Mouse (Mus musculus): Measurements from ENCODE around the gene Nhlrc1. TPM values are rescaled to one million over a fixed set of nuclear protein-coding genes. Genes with fewer than 3 reads are reported as not detected.

Nhlrc1 gene
- polyA plus RNA-seq, 1 experiment = not detected

GRCm38 (mm10) chr13:46990376-46991011 lies 24.2 kb downstream of the Nhlrc1 start:
- no peaks in the 10 kb centered on the region for H3K4me1 ChIP-seq (ENCODE audit: control insufficient read depth, insufficient read depth, low read length)
- H3K4me3 ChIP-seq (ENCODE audit: insufficient read depth, low read depth, low read length) = no peak overlapping the region
- TF ChIP-seq POLR2A (IDR thresholded peaks at IDR 0.05; ENCODE audit: insufficient read depth, low read depth, low read length) = no peak
- TF ChIP-seq CTCF (IDR thresholded peaks at IDR 0.05; ENCODE audit: insufficient read depth, low read depth, low read length) = no peak
- no peak overlapping the region for H3K27ac ChIP-seq (ENCODE audit: insufficient read depth, low read depth, low read length)
- 40% methylated on average over 4 of the region's 4 CpGs for WGBS

GRCm38 (mm10) chr13:46987941-46988340 lies 26.7 kb downstream of the Nhlrc1 start:
- no peak overlapping the region for H3K27ac ChIP-seq (ENCODE audit: insufficient read depth, low read depth, low read length)
- TF ChIP-seq POLR2A (IDR thresholded peaks at IDR 0.05; ENCODE audit: insufficient read depth, low read depth, low read length) (no peak), CTCF (IDR thresholded peaks at IDR 0.05; ENCODE audit: insufficient read depth, low read depth, low read length) (no peak)
- WGBS = 82% methylated on average over 8 of the region's 8 CpGs
- H3K4me1 ChIP-seq (ENCODE audit: control insufficient read depth, insufficient read depth, low read length) = no peaks in the 10 kb centered on the region
- no peak overlapping the region for H3K4me3 ChIP-seq (ENCODE audit: insufficient read depth, low read depth, low read length)

DNA sequence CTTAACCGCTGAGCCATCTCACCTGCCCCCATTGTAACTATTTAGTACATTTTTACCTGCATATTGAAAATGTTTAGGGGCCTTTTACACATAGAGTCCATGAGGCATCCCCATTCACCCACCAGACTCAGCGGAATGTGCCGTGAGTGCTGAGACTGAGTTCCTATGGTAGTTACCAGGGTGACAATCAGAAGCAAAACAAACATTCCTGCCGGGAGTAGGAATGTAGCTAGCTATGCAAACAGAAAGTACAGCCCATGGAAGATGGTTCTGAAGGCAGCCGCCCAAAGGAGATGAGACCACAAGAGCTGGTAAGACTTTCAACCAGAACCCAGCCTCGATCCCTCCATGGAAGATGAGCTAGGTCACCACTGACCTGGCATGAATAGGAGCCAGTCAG lies 28.4 kb downstream of the Nhlrc1 start:
- no peak overlapping the region for H3K27ac ChIP-seq (ENCODE audit: insufficient read depth, low read depth, low read length)
- H3K4me3 ChIP-seq (ENCODE audit: insufficient read depth, low read depth, low read length) = no peak overlapping the region
- WGBS = 79% methylated on average over 6 of the region's 6 CpGs
- TF ChIP-seq POLR2A (IDR thresholded peaks at IDR 0.05; ENCODE audit: insufficient read depth, low read depth, low read length) = no peak
- TF ChIP-seq CTCF (IDR thresholded peaks at IDR 0.05; ENCODE audit: insufficient read depth, low read depth, low read length) = no peak
- H3K4me1 ChIP-seq (ENCODE audit: control insufficient read depth, insufficient read depth, low read length) = no peaks in the 10 kb centered on the region

- H3K27ac ChIP-seq (ENCODE audit: insufficient read depth, low read depth, low read length) = no peak overlapping the region
- H3K4me1 ChIP-seq (ENCODE audit: control insufficient read depth, insufficient read depth, low read length) = no peaks in the 10 kb centered on the region
- no peak for TF ChIP-seq CTCF (IDR thresholded peaks at IDR 0.05; ENCODE audit: insufficient read depth, low read depth, low read length)
- TF ChIP-seq POLR2A (IDR thresholded peaks at IDR 0.05; ENCODE audit: insufficient read depth, low read depth, low read length) = no peak
- whole genome bisulfite sequencing = 97% methylated on average over 2 of the region's 2 CpGs
- H3K4me3 ChIP-seq (ENCODE audit: insufficient read depth, low read depth, low read length) = no peak overlapping the region
Measured at GRCm38 (mm10) chr13:46983878-46984277, 30.8 kb downstream of the Nhlrc1 start.

GRCm38 (mm10) chr13:46979836-46980490 lies 34.7 kb downstream of the Nhlrc1 start:
- Histone ChIP-seq H3K4me3 (ENCODE audit: insufficient read depth, low read depth, low read length) (no peak overlapping the region), H3K4me1 (ENCODE audit: control insufficient read depth, insufficient read depth, low read length) (no peaks in the 10 kb centered on the region), H3K27ac (ENCODE audit: insufficient read depth, low read depth, low read length) (no peak overlapping the region)
- 74% methylated on average over 13 of the region's 13 CpGs for WGBS
- no peak for TF ChIP-seq CTCF (IDR thresholded peaks at IDR 0.05; ENCODE audit: insufficient read depth, low read depth, low read length)
- no peak for TF ChIP-seq POLR2A (IDR thresholded peaks at IDR 0.05; ENCODE audit: insufficient read depth, low read depth, low read length)

DNA sequence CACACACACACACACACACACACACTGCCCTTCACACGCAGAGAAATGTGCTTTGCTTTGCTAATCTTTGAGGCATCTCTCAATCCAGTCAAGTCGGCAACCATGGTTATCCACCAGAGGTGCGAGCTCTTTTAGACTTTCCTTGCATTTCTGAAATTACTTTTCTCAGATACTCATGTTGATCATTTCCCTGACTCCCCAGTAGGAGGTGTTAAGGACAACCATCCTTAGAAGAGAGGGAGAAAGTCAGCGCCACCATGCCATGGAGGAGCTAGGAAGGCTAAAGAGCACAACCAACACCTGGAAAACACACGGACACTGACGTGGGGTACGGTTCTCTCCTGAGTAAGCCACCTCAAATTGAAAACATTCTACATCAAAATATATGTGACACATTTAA lies 38.1 kb downstream of the Nhlrc1 start:
- Histone ChIP-seq H3K27ac (ENCODE audit: insufficient read depth, low read depth, low read length) (no peak overlapping the region), H3K4me1 (ENCODE audit: control insufficient read depth, insufficient read depth, low read length) (no peaks in the 10 kb centered on the region), H3K4me3 (ENCODE audit: insufficient read depth, low read depth, low read length) (no peak overlapping the region)
- no peak for TF ChIP-seq POLR2A (IDR thresholded peaks at IDR 0.05; ENCODE audit: insufficient read depth, low read depth, low read length)
- no peak for TF ChIP-seq CTCF (IDR thresholded peaks at IDR 0.05; ENCODE audit: insufficient read depth, low read depth, low read length)
- WGBS = 96% methylated on average over 7 of the region's 7 CpGs

DNA sequence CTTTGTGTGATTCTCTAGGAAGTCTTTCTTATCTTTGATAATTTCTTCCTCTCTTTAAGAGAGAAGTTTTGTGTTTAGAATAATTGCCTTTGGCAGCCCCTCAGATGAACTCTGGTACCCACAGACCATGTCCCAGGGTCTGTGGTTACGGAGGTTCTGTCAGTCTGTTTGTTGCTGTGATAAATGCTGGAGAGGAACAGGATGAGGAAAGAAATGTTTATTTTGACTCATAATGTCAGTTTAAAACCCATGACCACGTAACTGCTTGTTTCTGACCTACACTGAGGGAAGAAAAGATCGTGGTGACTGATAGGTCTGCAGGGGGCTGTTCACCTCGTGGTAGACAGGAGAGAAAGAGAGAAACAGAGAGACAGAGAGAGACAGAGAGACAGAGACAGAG lies 38.7 kb downstream of the Nhlrc1 start:
- Histone ChIP-seq H3K4me3 (ENCODE audit: insufficient read depth, low read depth, low read length) (no peak overlapping the region), H3K27ac (ENCODE audit: insufficient read depth, low read depth, low read length) (no peak overlapping the region), H3K4me1 (ENCODE audit: control insufficient read depth, insufficient read depth, low read length) (no peaks in the 10 kb centered on the region)
- WGBS = 54% methylated on average over 4 of the region's 4 CpGs
- TF ChIP-seq CTCF (IDR thresholded peaks at IDR 0.05; ENCODE audit: insufficient read depth, low read depth, low read length) (no peak), POLR2A (IDR thresholded peaks at IDR 0.05; ENCODE audit: insufficient read depth, low read depth, low read length) (no peak)

GRCm38 (mm10) chr13:46975031-46975551 lies 39.6 kb downstream of the Nhlrc1 start:
- 19% methylated on average over 14 of the region's 14 CpGs for WGBS

DNA sequence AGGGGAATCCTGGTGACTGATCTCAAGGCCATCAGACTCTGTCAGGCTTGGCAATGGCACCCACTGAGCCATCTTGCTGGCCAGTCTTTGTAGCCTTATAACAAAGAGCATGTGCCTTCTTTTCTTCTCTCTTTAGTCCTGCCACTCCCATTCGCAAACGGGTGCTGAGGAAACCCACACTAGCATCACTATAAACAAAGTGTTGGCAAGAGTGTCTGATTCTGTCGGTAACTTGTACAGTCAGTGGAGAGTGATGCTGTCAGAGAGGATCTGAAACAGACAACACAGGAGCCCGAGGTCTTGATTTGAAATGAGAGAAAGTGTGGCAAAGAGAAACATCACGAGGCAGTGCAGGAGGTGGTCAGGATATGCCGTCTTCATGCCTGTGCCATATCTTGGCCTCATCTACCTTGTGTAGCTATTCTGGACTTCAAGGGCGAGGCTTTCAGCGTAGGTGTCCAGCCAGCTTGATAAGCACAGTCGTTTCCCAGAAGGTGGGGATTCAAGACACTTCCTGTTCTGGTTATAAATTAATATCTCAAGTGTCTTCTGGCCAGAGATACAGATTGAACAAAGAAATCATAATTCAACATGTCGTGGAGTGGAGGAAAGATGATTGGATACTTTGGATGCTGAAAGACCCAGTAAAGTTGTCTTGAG lies 44.2 kb downstream of the Nhlrc1 start:
- TF ChIP-seq POLR2A (IDR thresholded peaks at IDR 0.05; ENCODE audit: insufficient read depth, low read depth, low read length) (no peak), CTCF (IDR thresholded peaks at IDR 0.05; ENCODE audit: insufficient read depth, low read depth, low read length) (no peak)
- Histone ChIP-seq H3K4me1 (ENCODE audit: control insufficient read depth, insufficient read depth, low read length) (no peaks in the 10 kb centered on the region), H3K4me3 (ENCODE audit: insufficient read depth, low read depth, low read length) (no peak overlapping the region), H3K27ac (ENCODE audit: insufficient read depth, low read depth, low read length) (no peak overlapping the region)
- WGBS = 84% methylated on average over 10 of the region's 10 CpGs

More at GRCm38 (mm10) chr13:46975031-46975551, 39.6 kb downstream of the Nhlrc1 start:
- H3K27ac ChIP-seq (ENCODE audit: insufficient read depth, low read depth, low read length) = no peak overlapping the region
- TF ChIP-seq POLR2A (IDR thresholded peaks at IDR 0.05; ENCODE audit: insufficient read depth, low read depth, low read length) = no peak
- no peak for TF ChIP-seq CTCF (IDR thresholded peaks at IDR 0.05; ENCODE audit: insufficient read depth, low read depth, low read length)
- H3K4me3 ChIP-seq (ENCODE audit: insufficient read depth, low read depth, low read length) = no peak overlapping the region
- no peaks in the 10 kb centered on the region for H3K4me1 ChIP-seq (ENCODE audit: control insufficient read depth, insufficient read depth, low read length)
